Comparison of ENCODE assay signal across 9 mouse cellular contexts in genomic region chr3:117061831-117062230, GRCm38 (mm10).
DNase-seq lines count a peak whose midpoint lies in the region; ATAC-seq and TF ChIP-seq lines count a peak whose summit lies in the region.
"Had no signal": no experiment of that assay in that cellular context is flagged by ENCODE, and none has a peak within 500 bp of the region (broad histone marks: within the 10 kb centered on the region; RNA-seq: fewer than 3 reads in every experiment).

No protein-coding gene starts in this region.

- ATAC-seq in intestine, postnatal 0 days = no peak
- no peak for ATAC-seq in intestine, embryonic 16.5 days
- no peak for ATAC-seq in liver, embryonic 14.5 days (ENCODE audit: insufficient read depth)

- peak; percentile 53 for TF ChIP-seq CTCF in intestine, postnatal 0 days (IDR thresholded peaks at IDR 0.05; ENCODE audit: low read depth)
- TF ChIP-seq CTCF in liver, embryonic 14.5 days (IDR thresholded peaks at IDR 0.05; ENCODE audit: low read depth) = peak; percentile 44

- WGBS in intestine, postnatal 0 days = 62% methylated on average over 1 of the region's 1 CpGs
- 64% methylated on average over 1 of the region's 1 CpGs for WGBS in intestine, embryonic 16.5 days
- WGBS in liver, embryonic 14.5 days (ENCODE audit: insufficient replicate concordance) = 51% methylated on average over 1 of the region's 1 CpGs

- no peak for TF ChIP-seq EP300 in liver, embryonic 14.5 days (IDR thresholded peaks at IDR 0.05; ENCODE audit: low read depth)

- no peak overlapping the region for H3K27ac ChIP-seq in intestine, postnatal 0 days (ENCODE audit: low read depth, low read length)
- H3K27ac ChIP-seq in intestine, embryonic 16.5 days (ENCODE audit: low read length) = no peak overlapping the region
- no peak overlapping the region for H3K27ac ChIP-seq in liver, embryonic 14.5 days
- H3K27ac ChIP-seq: hindbrain, embryonic 10.5 days; lung, embryonic 15.5 days had no signal

- H3K9ac ChIP-seq in intestine, postnatal 0 days (ENCODE audit: low read depth, low read length) = no peak overlapping the region
- H3K9ac ChIP-seq in intestine, embryonic 16.5 days (ENCODE audit: low read depth, low read length) = no peak overlapping the region
- H3K9ac ChIP-seq in liver, embryonic 14.5 days (replicated peaks) = no peak overlapping the region
- H3K9ac ChIP-seq: lung, embryonic 15.5 days had no signal

- H3K4me3 ChIP-seq in intestine, postnatal 0 days (ENCODE audit: low read depth, low read length) = no peak overlapping the region
- no peak overlapping the region for H3K4me3 ChIP-seq in intestine, embryonic 16.5 days (ENCODE audit: low read length)
- H3K4me3 ChIP-seq in liver, embryonic 14.5 days (ENCODE audit: insufficient read depth in 1 of 2, low read depth in 2 of 2, low read length in 2 of 2) = no peak overlapping the region
- H3K4me3 ChIP-seq: hindbrain, embryonic 10.5 days; lung, embryonic 15.5 days had no signal

- no peaks in the 10 kb centered on the region for H3K27me3 ChIP-seq in intestine, postnatal 0 days (replicated peaks; ENCODE audit: control insufficient read depth, insufficient read depth, low read length)
- H3K27me3 ChIP-seq in intestine, embryonic 16.5 days (replicated peaks; ENCODE audit: control insufficient read depth, insufficient read depth, low read length) = no peaks in the 10 kb centered on the region
- no peaks in the 10 kb centered on the region for H3K27me3 ChIP-seq in liver, embryonic 14.5 days (ENCODE audit: control insufficient read depth, insufficient read depth, low read length)
- H3K27me3 ChIP-seq: lung, embryonic 15.5 days had no signal

- DNase-seq in ES-CJ7 (ENCODE audit: low read depth, low spot score) (peak; percentile 56), R1 (ENCODE audit: low read depth, low spot score) (peak; percentile 52)
- DNase-seq in liver, embryonic 14.5 days (ENCODE audit: low read depth in 3 of 3, low spot score in 3 of 3) = no peak
- no peak for DNase-seq in thymus, postnatal 25 days
- no peak for DNase-seq in ovary, postnatal 10 days (ENCODE audit: low spot score)

- no peaks in the 10 kb centered on the region for H3K4me1 ChIP-seq in intestine, postnatal 0 days (replicated peaks; ENCODE audit: control insufficient read depth, insufficient read depth, low read length)
- no peaks in the 10 kb centered on the region for H3K4me1 ChIP-seq in intestine, embryonic 16.5 days (ENCODE audit: control insufficient read depth, insufficient read depth, low read length)
- H3K4me1 ChIP-seq in liver, embryonic 14.5 days (replicated peaks; ENCODE audit: control insufficient read depth in 2 of 2, insufficient read depth in 2 of 2, low read length in 1 of 2) = no peaks in the 10 kb centered on the region; a peak in 1 of 4 replicates
- H3K4me1 ChIP-seq: hindbrain, embryonic 10.5 days; lung, embryonic 15.5 days had no signal

- no peak overlapping the region for H3K4me2 ChIP-seq in intestine, postnatal 0 days (replicated peaks; ENCODE audit: low read depth)
- no peak overlapping the region for H3K4me2 ChIP-seq in intestine, embryonic 16.5 days (ENCODE audit: low read depth, low read length)
- no peak overlapping the region for H3K4me2 ChIP-seq in liver, embryonic 14.5 days (ENCODE audit: low read depth)
- H3K4me2 ChIP-seq: lung, embryonic 15.5 days had no signal

- H3K9me3 ChIP-seq in intestine, postnatal 0 days (ENCODE audit: control insufficient read depth) = no peaks in the 10 kb centered on the region
- no peaks in the 10 kb centered on the region for H3K9me3 ChIP-seq in intestine, embryonic 16.5 days (ENCODE audit: control insufficient read depth, low read length)
- H3K9me3 ChIP-seq in liver, embryonic 14.5 days (ENCODE audit: control insufficient read depth, low read length) = no peaks in the 10 kb centered on the region
- H3K9me3 ChIP-seq: hindbrain, embryonic 10.5 days; lung, embryonic 15.5 days had no signal

- no peaks in the 10 kb centered on the region for H3K36me3 ChIP-seq in intestine, postnatal 0 days (ENCODE audit: control insufficient read depth, insufficient read depth)
- H3K36me3 ChIP-seq in intestine, embryonic 16.5 days (ENCODE audit: control insufficient read depth, insufficient read depth, low read length) = no peaks in the 10 kb centered on the region
- H3K36me3 ChIP-seq in liver, embryonic 14.5 days (replicated peaks; ENCODE audit: control insufficient read depth, insufficient read depth, low read depth) = no peaks in the 10 kb centered on the region
- H3K36me3 ChIP-seq: hindbrain, embryonic 10.5 days; lung, embryonic 15.5 days had no signal

Comparison
In these comparisons a context has a peak if more than half of its experiments do, and no peak if none do; other contexts are left out.
1. DNase-seq: peak in ES-CJ7 (single experiment) and R1 (single experiment); none in liver, embryonic 14.5 days (0 of 3), thymus, postnatal 25 days (single experiment) and ovary, postnatal 10 days (single experiment).